Mouse (Mus musculus) forebrain, embryonic 14.5 days (tissue): ENCODE results near the gene Shld2. TPM values are rescaled to one million over a fixed set of nuclear protein-coding genes. Genes with fewer than 3 reads are reported as not detected.

Experiments
- ATAC-seq: fragments of 200-750 bp; cut with Nextera tagmentation; 2 replicates; pipeline ENCODE4 v1.8.0; 2017; ENCODE audit warnings: mild to moderate bottlenecking, moderate library complexity
- DNase-seq: peaks from one replicate; pipeline ENCODE4 v3.0.0-alpha.2; 2015; ENCODE audit warnings: low spot score
- H3K27ac ChIP-seq: fragments of 300-500 bp; sonication (generic); 2 replicates; pipeline ENCODE4 v1.5.1; 2014; ENCODE audit warnings: low read depth, mild to moderate bottlenecking, control low read depth, low read length, moderate library complexity
- H3K27me3 ChIP-seq: fragments of 300-500 bp; sonication (generic); replicated peaks from 2 replicates; pipeline ENCODE4 v1.6.1; 2014; ENCODE audit warnings: low read length, control low read depth, mixed read lengths; ENCODE audit not compliant: control insufficient read depth, insufficient read depth
- H3K36me3 ChIP-seq: fragments of 300-500 bp; sonication (generic); 2 replicates; pipeline ENCODE4 v1.6.1; 2014; ENCODE audit warnings: low read length, control low read depth; ENCODE audit not compliant: control insufficient read depth, insufficient read depth
- H3K4me1 ChIP-seq: fragments of 300-500 bp; sonication (generic); 2 replicates; pipeline ENCODE4 v1.6.1; 2014; ENCODE audit warnings: antibody characterized with exemption, low read length, control low read depth; ENCODE audit not compliant: control insufficient read depth, insufficient read depth
- H3K4me2 ChIP-seq: fragments of 300-500 bp; sonication (generic); 2 replicates; pipeline ENCODE4 v1.6.1; 2014; ENCODE audit warnings: mild to moderate bottlenecking, control low read depth, low read length
- H3K4me3 ChIP-seq: fragments of 300-500 bp; sonication (generic); 2 replicates; pipeline ENCODE4 v1.5.1; 2014; ENCODE audit warnings: low read depth, low read length, control low read depth
- H3K9ac ChIP-seq: fragments of 300-500 bp; sonication (generic); 2 replicates; pipeline ENCODE4 v1.6.1; 2014; ENCODE audit warnings: mild to moderate bottlenecking, low read length, control low read depth, moderate library complexity
- H3K9me3 ChIP-seq: fragments of 300-500 bp; sonication (generic); replicated peaks from 2 replicates; pipeline ENCODE4 v1.6.1; 2016; ENCODE audit warnings: low read length, control low read depth, mixed read lengths; ENCODE audit not compliant: control insufficient read depth
- WGBS: fragments of 180-500 bp; shearing (Covaris S2); extraction: QIAGEN DNeasy Blood & Tissue Kit; methylation state at CpG from one replicate; pipeline ENCODE4 v1.1.7; 2014; 5-methylcytosine and 5-hydroxymethylcytosine counted together
- polyA plus RNA-seq: library from polyadenylated mRNA; unstranded; fragments of >200 nt; fragmentation: Nextera tagmentation; extraction: Ambion mirVana; gene quantifications from 2 replicates; pipeline ENCODE4 v1.2.1, GENCODE M21; 2014

Shld2 gene
- polyA plus RNA-seq, 1 experiment from 2014 or later, result 8.6 TPM

- Histone ChIP-seq H3K4me2 (no peak overlapping the region), H3K9me3 (no peaks in the 10 kb centered on the region), H3K36me3 (0 out of 2 replicates have a peak, but pooled peaks cover 5% of the 10 kb centered on the region), H3K27ac (no peak overlapping the region), H3K4me1 (no peaks in the 10 kb centered on the region), H3K27me3 (no peaks in the 10 kb centered on the region), H3K9ac (no peak overlapping the region), H3K4me3 (no peak overlapping the region)
- ATAC-seq, result no peak
- no peak for DNase-seq
- 85% methylated on average over 4 of the region's 4 CpGs for WGBS
Measured at GRCm38 (mm10) chr14:34193879-34194278, 116.4 kb downstream of the Shld2 start.

GRCm38 (mm10) chr14:34190361-34190760 is 119.9 kb downstream of the Shld2 start:
- WGBS, result 86% methylated on average over 7 of the region's 7 CpGs
- no peak for ATAC-seq
- Histone ChIP-seq H3K9ac (no peak overlapping the region), H3K9me3 (no peaks in the 10 kb centered on the region), H3K36me3 (0 out of 2 replicates have a peak, but pooled peaks cover 5% of the 10 kb centered on the region), H3K27me3 (no peaks in the 10 kb centered on the region), H3K4me1 (no peaks in the 10 kb centered on the region), H3K27ac (no peak overlapping the region), H3K4me3 (no peak overlapping the region), H3K4me2 (no peak overlapping the region)
- DNase-seq, result no peak

- Histone ChIP-seq H3K9me3 (no peaks in the 10 kb centered on the region), H3K27me3 (no peaks in the 10 kb centered on the region), H3K4me3 (no peak overlapping the region), H3K36me3 (no peaks in the 10 kb centered on the region), H3K9ac (no peak overlapping the region), H3K27ac (no peak overlapping the region), H3K4me1 (no peaks in the 10 kb centered on the region), H3K4me2 (no peak overlapping the region)
- WGBS, result 67% methylated on average over 5 of the region's 5 CpGs
- DNase-seq, result no peak
- no peak for ATAC-seq
Measured at GRCm38 (mm10) chr14:34188629-34189028, 121.7 kb downstream of the Shld2 start.

Other genes with a start within 250 kb of the Shld2 start
- gene Anxa8, start 224.5 kb downstream of the Shld2 start, polyA plus RNA-seq, result not detected in 2 replicates
- gene A630023A22Rik, start 207.7 kb downstream of the Shld2 start, polyA plus RNA-seq, result not detected in 2 replicates
- 0.05 and 0.07 TPM in 2 replicates for gene Npy4r, start 158.0 kb downstream of the Shld2 start, polyA plus RNA-seq
- 2.6 TPM in 2 replicates for gene Gprin2, start 108.8 kb downstream of the Shld2 start, polyA plus RNA-seq
- gene Syt15, start 90.9 kb downstream of the Shld2 start, polyA plus RNA-seq, result 0.14 and 0.16 TPM in 2 replicates
- gene Glud1, start 234 bp upstream of the Shld2 start, polyA plus RNA-seq, result 84.0 and 94.1 TPM in 2 replicates
- gene Fam25c, start 44.9 kb upstream of the Shld2 start, polyA plus RNA-seq, result not detected in 2 replicates
- gene Sncg, start 64.3 kb upstream of the Shld2 start, polyA plus RNA-seq, result 4.0 and 4.2 TPM in 2 replicates
- 3.5 and 3.6 TPM in 2 replicates for gene Mmrn2, start 65.0 kb upstream of the Shld2 start, polyA plus RNA-seq
- gene Bmpr1a, start 192.8 kb upstream of the Shld2 start, polyA plus RNA-seq, result 21.3 and 22.5 TPM in 2 replicates
- gene 9230112D13Rik, start 212.3 kb upstream of the Shld2 start, polyA plus RNA-seq, result not detected in 2 replicates